Mouse (Mus musculus) lung, postnatal 0 days (tissue): ENCODE data around the gene Trp73.

Experiments used
- CTCF ChIP-seq: IDR thresholded peaks from 2 replicates; pipeline ENCODE4 v1.5.1; 2016; ENCODE audit warnings: antibody characterized with exemption, mild to moderate bottlenecking
- EP300 ChIP-seq: IDR thresholded peaks from 2 replicates; pipeline ENCODE4 v1.6.1; 2016; ENCODE audit warnings: antibody characterized with exemption, mild to moderate bottlenecking, control low read depth

DNA sequence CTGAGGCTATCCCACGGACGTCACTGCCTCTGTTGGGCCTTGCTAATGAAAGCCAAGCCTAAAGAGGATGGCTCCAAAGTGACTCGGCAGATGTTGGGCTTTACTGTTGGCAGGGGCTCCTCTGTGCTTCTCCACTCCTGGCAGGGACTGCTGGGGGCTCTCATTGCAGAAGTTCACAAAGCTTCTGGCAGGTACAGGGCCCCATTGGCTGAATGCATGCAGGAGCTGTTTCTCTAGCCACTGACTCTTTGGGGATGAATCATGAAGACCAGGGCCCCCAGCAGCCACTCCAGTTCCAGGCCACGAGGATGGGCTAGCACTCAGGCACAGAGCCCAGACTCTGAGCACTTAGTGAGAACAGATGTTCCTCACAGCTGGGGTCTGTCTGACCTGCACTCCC is 82.3 kb downstream of the Trp73 start:
- no peak for TF ChIP-seq CTCF
- no peak for TF ChIP-seq EP300
